Mouse (Mus musculus) hindbrain, embryonic 14.5 days (tissue): Measurements from ENCODE around the gene Dolk. TPM values are rescaled to one million over a fixed set of nuclear protein-coding genes. Genes with fewer than 3 reads are reported as not detected.

Experiments
- ATAC-seq: fragments of 200-750 bp; cut with Nextera tagmentation; 2 replicates; pipeline ENCODE4 v1.8.0; 2017; ENCODE audit warnings: moderate number of reproducible peaks, mild to moderate bottlenecking, moderate TSS enrichment, moderate library complexity; ENCODE audit not compliant: low FRiP score
- DNase-seq: peaks from one replicate; pipeline ENCODE4 v3.0.0-alpha.2; 2015; ENCODE audit warnings: low spot score
- H3K27ac ChIP-seq: fragments of 300-500 bp; sonication (generic); 2 replicates; pipeline ENCODE4 v1.5.1; 2014; ENCODE audit warnings: mild to moderate bottlenecking, moderate library complexity
- H3K27me3 ChIP-seq: fragments of 300-500 bp; sonication (generic); 2 replicates; pipeline ENCODE4 v1.6.1; 2014; ENCODE audit warnings: mild to moderate bottlenecking, low read length, mixed read lengths; ENCODE audit not compliant: control insufficient read depth, insufficient read depth
- H3K36me3 ChIP-seq: fragments of 300-500 bp; sonication (generic); replicated peaks from 2 replicates; pipeline ENCODE4 v1.6.1; 2014; ENCODE audit not compliant: control insufficient read depth, insufficient read depth
- H3K4me1 ChIP-seq: fragments of 300-500 bp; sonication (generic); replicated peaks from 2 replicates; pipeline ENCODE4 v1.6.1; 2014; ENCODE audit warnings: antibody characterized with exemption, low read length, mixed read lengths; ENCODE audit not compliant: control insufficient read depth, insufficient read depth
- H3K4me2 ChIP-seq: fragments of 300-500 bp; sonication (generic); replicated peaks from 2 replicates; pipeline ENCODE4 v1.6.1; 2014; ENCODE audit warnings: mild to moderate bottlenecking, moderate library complexity
- H3K4me3 ChIP-seq: fragments of 300-500 bp; sonication (generic); replicated peaks from 2 replicates; pipeline ENCODE4 v1.5.1; 2014; ENCODE audit warnings: mild to moderate bottlenecking, low read length
- H3K9ac ChIP-seq: fragments of 300-500 bp; sonication (generic); 2 replicates; pipeline ENCODE4 v1.6.1; 2014
- H3K9me3 ChIP-seq: fragments of 300-500 bp; sonication (generic); 2 replicates; pipeline ENCODE4 v1.6.1; 2016; ENCODE audit warnings: low read length; ENCODE audit not compliant: control insufficient read depth
- WGBS: fragments of 180-500 bp; shearing (Covaris S2); extraction: QIAGEN DNeasy Blood & Tissue Kit; methylation state at CpG from one replicate; pipeline ENCODE4 v1.1.7; 2014; 5-methylcytosine and 5-hydroxymethylcytosine counted together
- polyA plus RNA-seq: library from polyadenylated mRNA; unstranded; fragments of >200 nt; fragmentation: Nextera tagmentation; extraction: Ambion mirVana; gene quantifications from 2 replicates; pipeline ENCODE4 v1.2.1, GENCODE M21; 2014

Gene Dolk
- polyA plus RNA-seq, 1 experiment from 2014 or later = 37.1 TPM

- Histone ChIP-seq H3K4me3 (no peak overlapping the region), H3K9me3 (no peaks in the 10 kb centered on the region), H3K4me1 (peaks cover 8% of the 10 kb centered on the region), H3K4me2 (no peak overlapping the region), H3K27ac (no peak overlapping the region), H3K27me3 (no peaks in the 10 kb centered on the region), H3K36me3 (0 out of 2 replicates have a peak, but pooled peaks cover 11% of the 10 kb centered on the region), H3K9ac (no peak overlapping the region)
- DNase-seq (no peak), ATAC-seq (no peak)
- 84% methylated on average over 3 of the region's 3 CpGs for WGBS
These were observed 4.5 kb downstream of the Dolk start for GRCm38 (mm10) chr2:30281651-30282050.

DNA sequence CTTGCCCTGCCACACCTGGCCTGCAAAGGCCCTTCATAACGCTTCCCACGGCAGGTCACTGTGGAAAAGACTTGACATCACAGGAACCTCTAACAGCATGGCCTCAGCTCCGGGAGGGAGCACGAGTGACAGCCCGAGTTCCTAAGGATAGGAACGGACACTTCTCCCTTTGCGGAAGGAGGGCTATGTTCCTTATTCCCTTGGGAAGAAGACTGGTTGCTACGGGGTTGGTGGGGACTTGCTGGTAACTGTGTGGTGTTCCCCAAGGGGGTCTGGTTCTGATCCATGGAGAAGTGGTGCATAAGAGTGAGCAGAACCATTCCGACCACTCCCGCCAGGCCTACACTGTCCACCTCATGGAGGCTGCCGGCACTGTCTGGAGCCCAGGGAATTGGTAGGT lies 5.4 kb downstream of the Dolk start, which contains the start of gene Gm28038:
Gene Gm28038 (plus strand): TSS at position 301 of the 400 bp plus-strand sequence.
- Histone ChIP-seq H3K4me1 (peaks cover 8% of the 10 kb centered on the region), H3K9me3 (no peaks in the 10 kb centered on the region), H3K4me2 (no peak within 1 kb of the TSS), H3K4me3 (no peak within 1 kb of the TSS), H3K9ac (no peak within 1 kb of the TSS), H3K36me3 (0 out of 2 replicates have a peak, but pooled peaks cover 11% of the 10 kb centered on the region), H3K27ac (no peak within 1 kb of the TSS), H3K27me3 (no peaks in the 10 kb centered on the region)
- WGBS = 91% methylated on average over 11 of the region's 11 CpGs
- DNase-seq = no peak
- ATAC-seq = no peak

DNA sequence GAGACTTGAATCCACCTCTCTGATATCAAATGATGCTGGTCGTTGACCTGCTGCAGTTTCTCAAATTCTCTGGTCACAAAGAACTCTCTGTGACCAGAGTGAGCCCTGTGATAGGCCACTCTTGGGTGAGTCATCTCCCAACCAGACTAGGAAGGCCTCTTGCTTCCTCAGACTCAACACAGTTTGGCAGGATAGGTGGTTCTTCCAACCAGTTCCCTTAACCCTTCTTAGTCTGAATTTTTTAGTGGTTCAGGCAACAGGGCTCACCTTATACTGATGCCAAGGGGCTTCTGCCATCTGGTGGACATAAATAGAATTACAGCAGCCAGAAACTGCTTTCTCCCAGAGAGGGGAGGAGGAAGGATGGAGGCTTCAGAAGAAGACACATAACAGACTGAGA lies 16.0 kb downstream of the Dolk start:
- ATAC-seq = peak; percentile 72

GRCm38 (mm10) chr2:30269241-30269990 lies 16.7 kb downstream of the Dolk start:
- Histone ChIP-seq H3K9me3 (no peaks in the 10 kb centered on the region), H3K4me3 (no peak overlapping the region), H3K27me3 (no peaks in the 10 kb centered on the region), H3K27ac (no peak overlapping the region), H3K4me1 (peaks cover 17% of the 10 kb centered on the region), H3K4me2 (no peak overlapping the region), H3K9ac (no peak overlapping the region), H3K36me3 (peaks cover 8% of the 10 kb centered on the region)
- DNase-seq = no peak
- no peak for ATAC-seq
- WGBS = 92% methylated on average over 17 of the region's 17 CpGs

More for the DNA sequence above, 16.0 kb downstream of the Dolk start:
- no peaks in the 10 kb centered on the region for H3K9me3 ChIP-seq
- no peak overlapping the region for H3K27ac ChIP-seq
- peak; percentile 84 for DNase-seq
- H3K36me3 ChIP-seq = peaks cover 1% of the 10 kb centered on the region
- no peak overlapping the region for H3K9ac ChIP-seq
- H3K27me3 ChIP-seq = no peaks in the 10 kb centered on the region
- WGBS = 70% methylated on average over 1 of the region's 1 CpGs
- peaks cover 11% of the 10 kb centered on the region for H3K4me1 ChIP-seq
- H3K4me3 ChIP-seq = no peak overlapping the region
- no peak overlapping the region for H3K4me2 ChIP-seq

GRCm38 (mm10) chr2:30268371-30268770 lies 17.8 kb downstream of the Dolk start:
- Histone ChIP-seq H3K9me3 (no peaks in the 10 kb centered on the region), H3K27ac (no peak overlapping the region)
- WGBS = 55% methylated on average over 4 of the region's 4 CpGs

DNA sequence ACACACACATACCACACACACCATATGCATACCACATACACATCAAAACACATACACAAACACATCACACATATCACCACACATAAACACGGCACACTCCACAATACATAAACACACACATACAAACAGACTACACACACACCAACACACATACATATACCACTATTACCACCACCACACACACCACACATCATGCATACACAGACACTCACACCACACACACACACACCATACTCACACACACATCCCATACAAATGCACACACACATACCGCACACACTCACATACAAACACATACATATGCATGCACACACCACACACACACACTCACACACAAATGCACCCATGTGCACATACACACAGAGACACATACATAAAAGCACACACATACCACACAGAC lies 18.7 kb downstream of the Dolk start:
- no peak overlapping the region for H3K4me2 ChIP-seq
- no peak overlapping the region for H3K4me3 ChIP-seq
- H3K9ac ChIP-seq = no peak overlapping the region
- ATAC-seq (no peak), DNase-seq (no peak)
- peaks cover 20% of the 10 kb centered on the region for H3K4me1 ChIP-seq
- H3K9me3 ChIP-seq = no peaks in the 10 kb centered on the region
- peaks cover 28% of the 10 kb centered on the region for H3K36me3 ChIP-seq
- no peak overlapping the region for H3K27ac ChIP-seq
- H3K27me3 ChIP-seq = no peaks in the 10 kb centered on the region
- 95% methylated on average over 2 of the region's 2 CpGs for WGBS

More at GRCm38 (mm10) chr2:30268371-30268770, 17.8 kb downstream of the Dolk start:
- Histone ChIP-seq H3K4me3 (no peak overlapping the region), H3K4me1 (peaks cover 17% of the 10 kb centered on the region), H3K27me3 (no peaks in the 10 kb centered on the region), H3K9ac (no peak overlapping the region), H3K4me2 (no peak overlapping the region), H3K36me3 (peaks cover 19% of the 10 kb centered on the region)
- DNase-seq (no peak), ATAC-seq (no peak)

DNA sequence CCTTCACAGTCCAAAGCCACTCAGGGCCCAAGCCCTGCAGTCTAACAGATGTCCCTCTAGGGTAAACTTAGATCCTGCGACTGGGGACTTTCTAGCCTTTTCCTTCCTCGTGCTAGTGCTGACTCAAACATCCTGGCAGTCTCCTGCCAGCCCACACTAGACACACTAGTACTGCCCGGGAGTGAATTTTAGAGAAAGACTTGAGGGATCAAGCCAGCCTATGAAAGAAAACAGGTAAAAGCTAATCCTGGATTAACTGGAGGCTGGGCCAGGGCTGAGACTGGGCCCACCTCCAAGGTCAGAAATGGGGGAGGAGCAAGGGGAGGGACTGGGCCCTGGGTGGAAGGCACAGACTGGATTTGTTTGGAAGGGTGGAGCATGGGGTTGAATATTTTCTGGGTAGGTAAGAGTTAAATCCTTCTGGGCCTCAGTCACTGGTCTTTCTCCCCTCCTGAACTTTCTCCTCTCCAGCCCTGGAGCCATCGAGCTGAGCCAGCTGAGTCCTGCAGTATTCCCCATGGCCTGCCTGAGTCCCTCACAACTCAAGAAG lies 19.7 kb downstream of the Dolk start:
- Histone ChIP-seq H3K9me3 (no peaks in the 10 kb centered on the region), H3K4me2 (no peak overlapping the region), H3K4me3 (no peak overlapping the region), H3K27me3 (no peaks in the 10 kb centered on the region), H3K27ac (peak overlapping the region; percentile 74), H3K4me1 (peaks cover 20% of the 10 kb centered on the region), H3K36me3 (peaks cover 38% of the 10 kb centered on the region), H3K9ac (0 out of 2 replicates have a peak overlapping the region, but pooled peaks have one; percentile 0)
- 29% methylated on average over 4 of the region's 4 CpGs for WGBS
- DNase-seq = peak; percentile 26
- ATAC-seq = no peak

DNA sequence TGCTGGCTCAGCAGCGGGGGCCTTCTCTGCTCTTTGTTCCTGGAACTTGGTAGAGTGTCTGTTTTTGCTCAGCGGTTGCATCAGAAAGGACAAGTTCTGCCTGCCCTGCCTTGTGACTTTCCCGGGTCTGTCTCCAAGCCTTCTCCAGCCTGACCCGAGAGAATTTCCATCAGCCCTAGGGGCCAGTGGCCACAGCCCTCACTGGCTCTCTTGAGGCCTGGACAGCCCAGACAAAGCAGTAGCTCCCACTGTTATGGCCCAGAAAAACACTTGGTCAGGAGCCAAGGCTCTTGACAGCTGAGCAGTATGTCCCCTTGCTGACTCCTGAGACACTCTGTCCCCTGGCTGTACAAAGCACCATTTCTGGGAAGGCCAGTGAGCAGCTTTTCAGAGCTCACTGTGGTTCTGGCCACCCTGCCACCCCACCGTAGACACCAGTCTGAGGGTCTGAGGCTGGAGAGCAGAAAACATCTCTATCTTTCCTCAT lies 20.3 kb downstream of the Dolk start, which contains the start of gene Phyhd1:
Gene Phyhd1 (plus strand): TSS at position 437 of the 487 bp plus-strand sequence.
- no peak for ATAC-seq
- WGBS = 29% methylated on average over 5 of the region's 5 CpGs
- DNase-seq = peak; percentile 28

More for the DNA sequence above, 20.3 kb downstream of the Dolk start, which contains the start of gene Phyhd1:
- H3K4me2 ChIP-seq = no peak within 1 kb of the TSS
- no peaks in the 10 kb centered on the region for H3K27me3 ChIP-seq
- no peak within 1 kb of the TSS for H3K4me3 ChIP-seq
- peaks cover 42% of the 10 kb centered on the region for H3K36me3 ChIP-seq
- H3K9me3 ChIP-seq = no peaks in the 10 kb centered on the region
- H3K27ac ChIP-seq = peak within 1 kb of the TSS; percentile 74
- peak within 1 kb of the TSS; percentile 18; the same call in 1 of the 2 replicates for H3K9ac ChIP-seq
- H3K4me1 ChIP-seq = peaks cover 20% of the 10 kb centered on the region
